In the genomic region with DNA sequence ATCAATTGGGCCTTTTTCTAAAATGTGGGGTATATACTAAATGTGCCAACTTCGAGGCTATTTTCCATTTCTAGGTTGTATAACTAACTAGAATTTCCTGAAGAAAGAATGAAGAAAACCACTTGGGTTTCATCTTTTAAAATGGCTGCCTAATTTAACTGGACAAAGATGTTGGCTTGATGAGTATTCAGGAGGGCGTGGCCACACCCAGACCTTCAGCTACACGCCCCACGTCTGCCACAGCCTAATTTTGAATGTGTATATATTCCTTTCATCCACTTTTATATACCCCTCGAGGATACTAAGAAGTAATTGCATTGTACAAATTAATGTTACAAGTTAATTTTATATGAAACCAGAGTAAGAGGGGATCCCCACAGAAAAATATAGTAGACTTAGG, we compare ENCODE assay signal across 10 mouse cellular contexts. TPM values are rescaled to one million over a fixed set of nuclear protein-coding genes. Genes with fewer than 3 reads are reported as not detected.
DNase-seq lines count a peak whose midpoint lies in the region; ATAC-seq and TF ChIP-seq lines count a peak whose summit lies in the region.
"Had no signal": no experiment of that assay in that cellular context is flagged by ENCODE, and none has a peak within 500 bp of the region (broad histone marks: within the 10 kb centered on the region; RNA-seq: fewer than 3 reads in every experiment).

No protein-coding gene starts in this region.

- H3ac ChIP-seq in myocyte (ENCODE audit: control insufficient read depth, insufficient read length) = no peak overlapping the region

- H3K79me2 ChIP-seq in myocyte (ENCODE audit: control insufficient read depth, insufficient read depth) = peaks cover 30% of the 10 kb centered on the region

- H3K9me3 ChIP-seq in forebrain, embryonic 10.5 days = no peaks in the 10 kb centered on the region
- H3K9me3 ChIP-seq in forebrain, postnatal 0 days (ENCODE audit: low read length) = no peaks in the 10 kb centered on the region
- H3K9me3 ChIP-seq in kidney, embryonic 16.5 days (ENCODE audit: low read length) = no peaks in the 10 kb centered on the region
- no peaks in the 10 kb centered on the region for H3K9me3 ChIP-seq in embryonic facial prominence, embryonic 15.5 days (replicated peaks)
- H3K9me3 ChIP-seq: midbrain, embryonic 12.5 days had no signal

- no peak for TF ChIP-seq POLR2A in kidney, adult 2 months (IDR thresholded peaks at IDR 0.05; ENCODE audit: low read depth, low read length)
- no peak for TF ChIP-seq POLR2A in myocyte (IDR thresholded peaks at IDR 0.05; ENCODE audit: insufficient read length, low read depth)

- no peak for ATAC-seq in forebrain, postnatal 0 days
- ATAC-seq in kidney, embryonic 16.5 days (ENCODE audit: low FRiP score, low TSS enrichment) = no peak
- ATAC-seq in embryonic facial prominence, embryonic 15.5 days (ENCODE audit: insufficient number of reproducible peaks, low FRiP score, low TSS enrichment, low read depth) = no peak

- no peak for TF ChIP-seq CTCF in forebrain, postnatal 0 days (IDR thresholded peaks at IDR 0.05; ENCODE audit: low read depth)
- no peak for TF ChIP-seq CTCF in kidney, adult 2 months (conservative IDR thresholded peaks at IDR 0.05; ENCODE audit: insufficient read depth, insufficient read length, low read depth, low read length)

- H3K36me3 ChIP-seq in forebrain, embryonic 10.5 days (replicated peaks) = no peaks in the 10 kb centered on the region; the same call in 1 of the 2 replicates
- no peaks in the 10 kb centered on the region for H3K36me3 ChIP-seq in forebrain, postnatal 0 days (ENCODE audit: insufficient read depth)
- H3K36me3 ChIP-seq in kidney, embryonic 16.5 days (ENCODE audit: insufficient read depth, low read length) = 0 out of 2 replicates have a peak, but pooled peaks cover 6% of the 10 kb centered on the region
- no peaks in the 10 kb centered on the region for H3K36me3 ChIP-seq in kidney, adult 2 months (ENCODE audit: control insufficient read depth, insufficient read depth, low read length)
- H3K36me3 ChIP-seq in embryonic facial prominence, embryonic 15.5 days = peaks cover 5% of the 10 kb centered on the region; the same call in 1 of the 2 replicates
- peaks cover 20% of the 10 kb centered on the region for H3K36me3 ChIP-seq in myocyte (ENCODE audit: control insufficient read depth, insufficient read depth)
- H3K36me3 ChIP-seq: midbrain, embryonic 12.5 days had no signal

- H3K27ac ChIP-seq in forebrain, embryonic 10.5 days = no peak overlapping the region
- no peak overlapping the region for H3K27ac ChIP-seq in forebrain, postnatal 0 days (ENCODE audit: low read depth, low read length)
- no peak overlapping the region; the same call in 1 of the 2 replicates for H3K27ac ChIP-seq in kidney, embryonic 16.5 days (ENCODE audit: low read length)
- H3K27ac ChIP-seq in kidney, adult 2 months (ENCODE audit: insufficient read depth, low read depth, low read length) = no peak overlapping the region
- peak overlapping the region; percentile 96 for H3K27ac ChIP-seq in embryonic facial prominence, embryonic 15.5 days (replicated peaks)
- H3K27ac ChIP-seq: midbrain, embryonic 12.5 days had no signal

- peaks cover 29% of the 10 kb centered on the region for H3K4me1 ChIP-seq in forebrain, embryonic 10.5 days
- H3K4me1 ChIP-seq in forebrain, postnatal 0 days (ENCODE audit: insufficient read depth) = 0 out of 2 replicates have a peak, but pooled peaks cover 4% of the 10 kb centered on the region
- no peaks in the 10 kb centered on the region; the same call in 1 of the 2 replicates for H3K4me1 ChIP-seq in kidney, embryonic 16.5 days (ENCODE audit: insufficient read depth, low read length)
- no peaks in the 10 kb centered on the region for H3K4me1 ChIP-seq in kidney, adult 2 months (ENCODE audit: control insufficient read depth, insufficient read depth, low read length)
- peaks cover 16% of the 10 kb centered on the region for H3K4me1 ChIP-seq in embryonic facial prominence, embryonic 15.5 days

- no peak overlapping the region for H3K9ac ChIP-seq in forebrain, postnatal 0 days
- peak overlapping the region; percentile 65 for H3K9ac ChIP-seq in kidney, embryonic 16.5 days (replicated peaks; ENCODE audit: low read length)
- H3K9ac ChIP-seq in embryonic facial prominence, embryonic 15.5 days = peak overlapping the region; percentile 64; the same call in 1 of the 2 replicates
- H3K9ac ChIP-seq: midbrain, embryonic 12.5 days had no signal

- H3K4me2 ChIP-seq in forebrain, postnatal 0 days (ENCODE audit: low read depth) = no peak overlapping the region
- peak overlapping the region; percentile 71 for H3K4me2 ChIP-seq in kidney, embryonic 16.5 days (replicated peaks; ENCODE audit: low read depth, low read length)
- peak overlapping the region; percentile 71 for H3K4me2 ChIP-seq in embryonic facial prominence, embryonic 15.5 days (replicated peaks)
- H3K4me2 ChIP-seq in myocyte (ENCODE audit: low read depth) = peak overlapping the region; percentile 59

- peak overlapping the region; percentile 57 for H3K4me3 ChIP-seq in forebrain, embryonic 10.5 days
- no peak overlapping the region for H3K4me3 ChIP-seq in forebrain, postnatal 0 days (ENCODE audit: low read depth, low read length)
- peak overlapping the region; percentile 49 for H3K4me3 ChIP-seq in kidney, embryonic 16.5 days (ENCODE audit: low read length)
- H3K4me3 ChIP-seq in kidney, adult 2 months (ENCODE audit: insufficient read depth, low read depth, low read length) = no peak overlapping the region
- H3K4me3 ChIP-seq in embryonic facial prominence, embryonic 15.5 days (replicated peaks) = peak overlapping the region; percentile 54
- peak overlapping the region; percentile 55 for H3K4me3 ChIP-seq in myocyte

- DNase-seq in forebrain, embryonic 10.5 days (ENCODE audit: extremely low spot score, low spot score) = no peak
- DNase-seq in forebrain, postnatal 0 days = no peak
- no peak for DNase-seq in kidney, adult 2 months
- no peak for DNase-seq in thymus, adult 18-20 months
- DNase-seq in frontal cortex, adult 2 months (ENCODE audit: extremely low spot score in 1 of 2, low spot score in 1 of 2) = no peak

- 72% methylated on average over 5 of the region's 5 CpGs for WGBS in forebrain, embryonic 10.5 days
- WGBS in forebrain, postnatal 0 days = 76% methylated on average over 5 of the region's 5 CpGs
- WGBS in kidney, embryonic 16.5 days = 69% methylated on average over 5 of the region's 5 CpGs
- 74% methylated on average over 5 of the region's 5 CpGs for WGBS in kidney, adult 2 months
- whole genome bisulfite sequencing in embryonic facial prominence, embryonic 15.5 days = 39% methylated on average over 5 of the region's 5 CpGs

- peaks cover 49% of the 10 kb centered on the region for H3K27me3 ChIP-seq in forebrain, embryonic 10.5 days (ENCODE audit: poor library complexity, severe bottlenecking)
- peaks cover 7% of the 10 kb centered on the region; the same call in 1 of the 2 replicates for H3K27me3 ChIP-seq in forebrain, postnatal 0 days (ENCODE audit: insufficient read depth, low read length)
- no peaks in the 10 kb centered on the region for H3K27me3 ChIP-seq in kidney, embryonic 16.5 days (ENCODE audit: insufficient read depth, low read length)
- no peaks in the 10 kb centered on the region for H3K27me3 ChIP-seq in kidney, adult 2 months (replicated peaks; ENCODE audit: control insufficient read depth, insufficient read depth, low read length)
- no peaks in the 10 kb centered on the region for H3K27me3 ChIP-seq in embryonic facial prominence, embryonic 15.5 days
- H3K27me3 ChIP-seq in myocyte (ENCODE audit: control insufficient read depth, insufficient read depth, insufficient read length) = no peaks in the 10 kb centered on the region
- H3K27me3 ChIP-seq: Patski had no signal

TF ChIP-seq in myocyte, 11 proteins besides CTCF, POLR2A, EP300 and RAD21:
- TF ChIP-seq MAX (IDR thresholded peaks at IDR 0.05; ENCODE audit: low read depth) (no peak), CEBPB (IDR thresholded peaks at IDR 0.05; ENCODE audit: insufficient read depth, poor library complexity, severe bottlenecking) (no peak), MYOG (IDR thresholded peaks at IDR 0.05; ENCODE audit: control insufficient read depth in 1 of 3, insufficient read depth in 1 of 3, insufficient read length in 2 of 3, low read depth in 2 of 3) (no peak), REST (IDR thresholded peaks at IDR 0.05; ENCODE audit: insufficient read depth, insufficient read length) (no peak), E2F4 (IDR thresholded peaks at IDR 0.05; ENCODE audit: insufficient read depth) (no peak), USF1 (IDR thresholded peaks at IDR 0.05; ENCODE audit: low read depth) (no peak), TCF12 (IDR thresholded peaks at IDR 0.05; ENCODE audit: insufficient read depth, poor library complexity, severe bottlenecking) (no peak), MYOD1 (IDR thresholded peaks at IDR 0.05; ENCODE audit: control insufficient read depth in 1 of 3, insufficient read length in 2 of 3, low read depth in 2 of 3) (no peak), POLR2AphosphoS2 (IDR thresholded peaks at IDR 0.05; ENCODE audit: insufficient read length, low read depth) (no peak), SRF (IDR thresholded peaks at IDR 0.05; ENCODE audit: control insufficient read depth, insufficient read length, low read depth) (no peak), TCF3 (IDR thresholded peaks at IDR 0.05; ENCODE audit: insufficient read length, low read depth) (no peak)

RNA-seq across cellular contexts. Expression of gene Col1a2, which starts 2.2 kb away (rescaled TPM):
- polyA plus RNA-seq in forebrain, embryonic 10.5 days (2016; fragmentation: Nextera tagmentation; extraction: Ambion mirVana) = 93.9 and 97.1 TPM in 2 replicates
- total RNA-seq in forebrain, postnatal 0 days (2014; rRNA removed) = 62.9 and 255 TPM in 2 replicates
- 39.6 and 43.2 TPM in 2 replicates for polyA plus RNA-seq in forebrain, postnatal 0 days (2015; fragmentation: Nextera tagmentation; extraction: Ambion mirVana)
- 551 and 618 TPM in 2 replicates for polyA plus RNA-seq in kidney, embryonic 16.5 days (2015; fragmentation: Nextera tagmentation; extraction: Ambion mirVana)
- 67.1 and 67.9 TPM in 2 replicates for polyA plus RNA-seq in kidney, adult 2 months (2012; rRNA removed)
- polyA plus RNA-seq in embryonic facial prominence, embryonic 15.5 days (2015; fragmentation: Nextera tagmentation; extraction: Ambion mirVana) = 2,269 and 2,307 TPM in 2 replicates
- 627 TPM for polyA plus RNA-seq in myocyte (2012; fragmentation: generic; extraction: Trizol)
- 9.0 and 11.9 TPM in 2 replicates for polyA plus RNA-seq in frontal cortex, adult 2 months (2012; rRNA removed)

Comparison
In these comparisons a context has a peak if more than half of its experiments do, and no peak if none do; other contexts are left out.
1. H3K4me3 ChIP-seq: peak in forebrain, embryonic 10.5 days (single experiment), kidney, embryonic 16.5 days (single experiment), embryonic facial prominence, embryonic 15.5 days (single experiment) and myocyte (single experiment); none in forebrain, postnatal 0 days (single experiment) and kidney, adult 2 months (single experiment).